Mouse (Mus musculus) hindbrain, embryonic 11.5 days (tissue): ENCODE measurements around the gene Pip4k2a. TPM values are rescaled to one million over a fixed set of nuclear protein-coding genes. Genes with fewer than 3 reads are reported as not detected.

Source experiments
- ATAC-seq: fragments of 200-750 bp; cut with Nextera tagmentation; 2 replicates; pipeline ENCODE4 v1.8.0; 2017; ENCODE audit warnings: mild to moderate bottlenecking, moderate TSS enrichment, moderate library complexity; ENCODE audit not compliant: low FRiP score
- DNase-seq: peaks from one replicate; pipeline ENCODE4 v3.0.0-alpha.2; 2015; ENCODE audit warnings: low spot score
- H3K27ac ChIP-seq: fragments of 300-500 bp; sonication (generic); 2 replicates; pipeline ENCODE4 v1.5.1; 2014; ENCODE audit warnings: mild to moderate bottlenecking, low read depth, low read length
- H3K27me3 ChIP-seq: fragments of 300-500 bp; sonication (generic); 2 replicates; pipeline ENCODE4 v1.6.1; 2014; ENCODE audit warnings: mild to moderate bottlenecking, low read length, moderate library complexity, mixed read lengths; ENCODE audit not compliant: control insufficient read depth, insufficient read depth
- H3K36me3 ChIP-seq: fragments of 300-500 bp; sonication (generic); 2 replicates; pipeline ENCODE4 v1.6.1; 2014; ENCODE audit warnings: mild to moderate bottlenecking, low read length, moderate library complexity, mixed read lengths; ENCODE audit not compliant: control insufficient read depth, insufficient read depth
- H3K4me1 ChIP-seq: fragments of 300-500 bp; sonication (generic); replicated peaks from 2 replicates; pipeline ENCODE4 v1.6.1; 2014; ENCODE audit warnings: low read length, mixed read lengths; ENCODE audit not compliant: control insufficient read depth, insufficient read depth
- H3K4me2 ChIP-seq: fragments of 300-500 bp; sonication (generic); replicated peaks from 2 replicates; pipeline ENCODE4 v1.6.1; 2014; ENCODE audit warnings: mild to moderate bottlenecking, low read depth, low read length
- H3K4me3 ChIP-seq: fragments of 300-500 bp; sonication (generic); 2 replicates; pipeline ENCODE4 v1.5.1; 2014; ENCODE audit warnings: low read depth, low read length
- H3K9ac ChIP-seq: fragments of 300-500 bp; sonication (generic); 2 replicates; pipeline ENCODE4 v1.6.1; 2014; ENCODE audit warnings: low read depth, low read length
- H3K9me3 ChIP-seq: fragments of 300-500 bp; sonication (generic); 2 replicates; pipeline ENCODE4 v1.6.1; 2016; ENCODE audit warnings: low read length; ENCODE audit not compliant: control insufficient read depth
- WGBS: fragments of 180-500 bp; shearing (Covaris S2); extraction: QIAGEN DNeasy Blood & Tissue Kit; methylation state at CpG from one replicate; pipeline ENCODE4 v1.1.7; 2014; 5-methylcytosine and 5-hydroxymethylcytosine counted together
- polyA plus RNA-seq: library from polyadenylated mRNA; unstranded; fragments of >200 nt; fragmentation: Nextera tagmentation; extraction: Ambion mirVana; gene quantifications from 2 replicates; pipeline ENCODE4 v1.2.1, GENCODE M21; 2014

Pip4k2a gene
- polyA plus RNA-seq, 1 experiment from 2014 or later = 10.8 TPM

- Histone ChIP-seq H3K36me3 (no peaks in the 10 kb centered on the region), H3K9me3 (no peaks in the 10 kb centered on the region), H3K27ac (no peak overlapping the region), H3K9ac (no peak overlapping the region), H3K4me1 (no peaks in the 10 kb centered on the region), H3K27me3 (no peaks in the 10 kb centered on the region), H3K4me3 (no peak overlapping the region), H3K4me2 (no peak overlapping the region)
- WGBS = 91% methylated on average over 2 of the region's 2 CpGs
- no peak for ATAC-seq
- DNase-seq = no peak
These were observed 54.0 kb downstream of the Pip4k2a start for GRCm38 (mm10) chr2:18943930-18944329.

DNA sequence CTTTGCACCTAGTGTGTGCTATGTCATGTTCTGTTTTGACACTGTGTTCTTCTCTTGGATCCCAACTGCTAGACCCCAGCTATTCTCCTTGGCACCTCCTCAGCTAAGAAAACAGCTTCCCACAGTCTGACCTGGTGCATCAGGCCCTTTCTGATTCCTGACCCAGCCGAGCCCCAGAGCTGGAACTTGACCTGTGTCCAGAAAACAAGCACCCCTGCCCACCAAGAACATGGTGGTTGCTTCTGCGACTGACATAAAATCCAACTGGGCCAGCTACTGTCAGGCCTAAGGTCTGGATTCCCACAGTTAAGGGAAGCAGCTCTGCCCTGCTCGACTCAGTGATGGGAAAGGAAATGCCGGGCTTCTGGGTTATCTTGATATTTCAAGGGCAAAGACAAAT lies 54.6 kb downstream of the Pip4k2a start:
- no peak overlapping the region for H3K4me2 ChIP-seq
- ATAC-seq (no peak), DNase-seq (no peak)
- no peak overlapping the region for H3K27ac ChIP-seq
- H3K27me3 ChIP-seq = no peaks in the 10 kb centered on the region
- H3K36me3 ChIP-seq = no peaks in the 10 kb centered on the region
- no peaks in the 10 kb centered on the region for H3K4me1 ChIP-seq
- WGBS = 76% methylated on average over 4 of the region's 4 CpGs
- H3K9me3 ChIP-seq = no peaks in the 10 kb centered on the region
- no peak overlapping the region for H3K4me3 ChIP-seq
- H3K9ac ChIP-seq = no peak overlapping the region

DNA sequence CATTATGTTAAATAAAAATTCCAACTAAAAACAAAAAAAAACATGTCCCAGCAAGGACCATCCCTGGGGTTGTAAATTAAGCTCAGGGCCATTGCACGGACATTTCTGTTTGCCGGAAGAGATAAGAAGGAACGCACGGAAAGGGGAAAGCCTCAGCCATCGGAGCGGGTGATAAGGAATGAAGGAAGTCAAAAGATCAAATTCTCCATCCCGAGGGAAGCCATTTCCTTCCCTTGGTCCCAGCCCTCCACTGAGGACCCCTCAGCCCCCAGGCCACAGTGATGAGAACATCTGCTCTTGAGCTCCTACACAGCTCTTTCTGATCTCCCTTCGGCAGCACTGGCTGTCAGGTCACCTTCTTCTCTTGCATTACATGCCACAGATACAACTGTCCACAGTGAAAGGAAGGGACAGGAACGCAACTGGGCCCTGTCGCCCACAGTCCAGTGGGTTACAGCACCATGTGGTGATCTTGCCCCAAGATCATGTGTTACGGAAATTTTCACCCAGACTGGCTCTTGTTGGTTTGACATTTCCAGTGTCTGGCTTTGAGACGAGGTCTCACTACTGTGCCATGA lies 57.1 kb downstream of the Pip4k2a start:
- Histone ChIP-seq H3K4me2 (no peak overlapping the region), H3K4me3 (no peak overlapping the region), H3K27me3 (no peaks in the 10 kb centered on the region), H3K27ac (no peak overlapping the region), H3K9ac (no peak overlapping the region), H3K36me3 (no peaks in the 10 kb centered on the region), H3K9me3 (no peaks in the 10 kb centered on the region), H3K4me1 (no peaks in the 10 kb centered on the region)
- ATAC-seq (no peak), DNase-seq (no peak)
- 80% methylated on average over 12 of the region's 12 CpGs for WGBS

- H3K27me3 ChIP-seq = no peaks in the 10 kb centered on the region
- no peak overlapping the region for H3K9ac ChIP-seq
- no peaks in the 10 kb centered on the region for H3K4me1 ChIP-seq
- no peak overlapping the region for H3K27ac ChIP-seq
- no peak overlapping the region for H3K4me3 ChIP-seq
- H3K36me3 ChIP-seq = no peaks in the 10 kb centered on the region
- no peak overlapping the region for H3K4me2 ChIP-seq
- DNase-seq (no peak), ATAC-seq (no peak)
- H3K9me3 ChIP-seq = no peaks in the 10 kb centered on the region
- 35% methylated on average over 8 of the region's 8 CpGs for WGBS
These were observed 59.0 kb downstream of the Pip4k2a start for GRCm38 (mm10) chr2:18938923-18939329.

- H3K27ac ChIP-seq = no peak overlapping the region
- no peaks in the 10 kb centered on the region for H3K9me3 ChIP-seq
- WGBS = 46% methylated on average over 1 of the region's 1 CpGs
- no peaks in the 10 kb centered on the region for H3K36me3 ChIP-seq
- H3K27me3 ChIP-seq = no peaks in the 10 kb centered on the region
- DNase-seq (no peak), ATAC-seq (no peak)
- H3K4me2 ChIP-seq = no peak overlapping the region
- H3K4me1 ChIP-seq = no peaks in the 10 kb centered on the region
- H3K9ac ChIP-seq = no peak overlapping the region
- no peak overlapping the region for H3K4me3 ChIP-seq
These were observed 59.7 kb downstream of the Pip4k2a start for GRCm38 (mm10) chr2:18938232-18938631.

DNA sequence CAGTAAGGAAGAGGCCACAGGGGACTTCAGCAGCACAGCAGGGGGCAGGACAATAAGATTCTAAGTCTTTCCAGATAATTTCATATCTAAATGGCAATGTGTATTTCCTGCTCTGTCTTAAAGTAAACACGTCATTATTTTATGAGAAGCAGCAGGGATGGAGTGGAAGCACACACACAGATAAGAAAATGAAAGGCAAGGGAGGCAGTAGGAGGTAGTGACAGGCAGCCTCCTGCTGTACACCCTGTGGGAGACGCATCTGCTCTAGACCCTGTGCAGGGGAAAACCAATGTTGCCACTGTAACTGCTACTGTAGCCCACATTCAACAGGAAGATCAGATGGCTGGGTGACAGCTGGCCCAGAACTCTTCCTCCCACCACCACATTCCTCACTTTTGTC lies 60.3 kb downstream of the Pip4k2a start:
- H3K36me3 ChIP-seq = no peaks in the 10 kb centered on the region
- DNase-seq (no peak), ATAC-seq (no peak)
- H3K9ac ChIP-seq = no peak overlapping the region
- H3K4me1 ChIP-seq = no peaks in the 10 kb centered on the region
- 64% methylated on average over 2 of the region's 2 CpGs for WGBS
- no peak overlapping the region for H3K27ac ChIP-seq
- H3K4me3 ChIP-seq = no peak overlapping the region
- H3K27me3 ChIP-seq = no peaks in the 10 kb centered on the region
- no peak overlapping the region for H3K4me2 ChIP-seq
- no peaks in the 10 kb centered on the region for H3K9me3 ChIP-seq

DNA sequence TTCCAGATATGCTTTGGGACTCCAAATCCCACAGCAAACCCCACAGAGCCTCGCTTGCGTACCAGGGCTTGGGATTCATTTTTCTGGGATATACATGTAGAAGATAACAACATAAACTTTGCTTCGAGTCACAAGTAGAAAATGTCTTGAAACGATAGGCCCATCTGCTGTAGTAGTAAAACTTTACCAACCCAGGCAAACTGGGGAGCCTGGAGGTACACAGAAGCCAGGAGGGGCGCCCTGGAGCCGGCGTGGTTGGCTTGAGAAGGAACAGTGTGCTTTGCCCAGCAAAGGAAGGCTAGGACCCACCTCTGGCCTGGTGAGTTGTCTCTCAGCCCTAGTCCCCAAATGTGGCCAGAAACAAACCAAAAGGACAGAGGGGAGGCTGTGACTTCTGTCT lies 61.5 kb downstream of the Pip4k2a start:
- no peaks in the 10 kb centered on the region for H3K36me3 ChIP-seq
- no peak overlapping the region for H3K27ac ChIP-seq
- ATAC-seq = no peak
- no peaks in the 10 kb centered on the region for H3K27me3 ChIP-seq
- H3K4me3 ChIP-seq = no peak overlapping the region
- DNase-seq = no peak
- no peak overlapping the region for H3K9ac ChIP-seq
- H3K4me2 ChIP-seq = no peak overlapping the region
- H3K9me3 ChIP-seq = no peaks in the 10 kb centered on the region
- WGBS = 88% methylated on average over 7 of the region's 7 CpGs
- H3K4me1 ChIP-seq = no peaks in the 10 kb centered on the region

DNA sequence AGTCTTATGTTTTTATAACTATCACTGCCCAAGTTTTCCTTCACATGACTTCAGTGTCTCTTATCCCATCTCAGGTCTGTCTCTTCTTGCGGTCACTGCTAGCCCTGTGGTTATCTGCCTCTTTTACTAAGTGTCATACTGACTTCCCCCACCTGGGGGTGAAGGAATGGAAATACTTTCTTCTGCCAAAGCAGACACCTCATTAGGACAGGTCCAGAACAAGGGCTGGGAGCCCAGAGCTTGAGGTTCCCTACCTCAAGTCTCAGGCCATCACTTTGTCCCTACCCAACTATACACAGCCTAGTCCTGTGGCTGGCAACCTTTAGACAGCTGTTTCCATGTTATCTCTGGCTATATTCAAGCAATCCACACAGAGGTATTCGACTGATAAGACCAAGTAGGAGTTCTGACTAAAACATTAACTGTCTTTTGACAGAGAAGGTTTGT lies 62.3 kb downstream of the Pip4k2a start:
- Histone ChIP-seq H3K9me3 (no peaks in the 10 kb centered on the region), H3K36me3 (no peaks in the 10 kb centered on the region), H3K4me2 (no peak overlapping the region), H3K27ac (no peak overlapping the region), H3K4me1 (no peaks in the 10 kb centered on the region), H3K9ac (no peak overlapping the region), H3K27me3 (no peaks in the 10 kb centered on the region), H3K4me3 (no peak overlapping the region)
- ATAC-seq (no peak), DNase-seq (no peak)
- WGBS = 89% methylated on average over 2 of the region's 2 CpGs

- no peaks in the 10 kb centered on the region for H3K9me3 ChIP-seq
- no peak overlapping the region for H3K27ac ChIP-seq
- no peaks in the 10 kb centered on the region for H3K4me1 ChIP-seq
- no peak overlapping the region for H3K4me2 ChIP-seq
- no peaks in the 10 kb centered on the region for H3K36me3 ChIP-seq
- 93% methylated on average over 9 of the region's 9 CpGs for WGBS
- DNase-seq (no peak), ATAC-seq (no peak)
- no peaks in the 10 kb centered on the region for H3K27me3 ChIP-seq
- H3K4me3 ChIP-seq = no peak overlapping the region
- no peak overlapping the region for H3K9ac ChIP-seq
These were observed 63.8 kb downstream of the Pip4k2a start for GRCm38 (mm10) chr2:18934131-18934530.
